Mouse (Mus musculus) lung, postnatal 4 days (tissue): ENCODE results near the gene Sfta2.

Experiments
- DNase-seq, 2 experiments: peaks; one replicate each; pipeline ENCODE4 v3.0.0; 2021

The Sfta2 gene

DNA sequence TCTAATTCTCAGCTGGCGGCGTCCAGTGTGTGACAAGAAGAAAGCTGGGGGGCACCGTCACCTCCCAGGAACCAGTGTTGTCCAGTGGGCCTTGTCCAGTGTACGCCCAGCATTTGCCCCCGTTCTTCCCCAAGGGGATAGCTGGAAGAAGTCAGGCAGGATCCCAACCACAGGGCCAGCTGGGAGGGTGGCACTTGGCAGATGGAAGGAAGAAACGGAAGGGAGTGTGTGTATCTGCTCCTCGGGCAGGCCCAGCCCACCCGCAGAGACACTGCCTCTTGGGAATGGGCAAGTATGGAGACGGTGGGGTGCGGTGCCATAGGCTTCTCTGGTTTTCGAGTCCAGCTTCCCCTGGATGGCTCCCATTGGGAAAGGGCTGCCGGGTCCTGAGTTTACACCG, 80.6 kb downstream of the Sfta2 start:
- DNase-seq: no peak

DNA sequence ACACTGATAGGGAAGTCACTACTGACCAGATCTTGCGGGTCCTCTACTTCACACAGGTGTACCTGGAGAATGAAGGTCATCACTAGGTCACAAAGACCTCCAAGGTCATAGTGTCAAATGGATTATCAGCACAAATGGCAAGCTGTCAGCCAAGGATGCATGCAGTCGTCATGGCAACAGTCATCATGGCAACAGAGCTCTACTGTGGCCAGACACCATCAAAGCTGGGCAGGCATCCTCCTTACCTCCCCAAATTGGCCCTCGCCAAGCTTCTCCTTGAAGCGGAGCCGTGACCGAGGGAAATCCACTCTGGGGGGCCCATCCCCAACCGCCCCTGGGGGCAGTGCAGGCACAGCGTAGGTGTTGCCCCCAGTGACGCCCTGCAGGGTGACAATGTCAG, 83.7 kb downstream of the Sfta2 start:
- no peak for DNase-seq

DNA sequence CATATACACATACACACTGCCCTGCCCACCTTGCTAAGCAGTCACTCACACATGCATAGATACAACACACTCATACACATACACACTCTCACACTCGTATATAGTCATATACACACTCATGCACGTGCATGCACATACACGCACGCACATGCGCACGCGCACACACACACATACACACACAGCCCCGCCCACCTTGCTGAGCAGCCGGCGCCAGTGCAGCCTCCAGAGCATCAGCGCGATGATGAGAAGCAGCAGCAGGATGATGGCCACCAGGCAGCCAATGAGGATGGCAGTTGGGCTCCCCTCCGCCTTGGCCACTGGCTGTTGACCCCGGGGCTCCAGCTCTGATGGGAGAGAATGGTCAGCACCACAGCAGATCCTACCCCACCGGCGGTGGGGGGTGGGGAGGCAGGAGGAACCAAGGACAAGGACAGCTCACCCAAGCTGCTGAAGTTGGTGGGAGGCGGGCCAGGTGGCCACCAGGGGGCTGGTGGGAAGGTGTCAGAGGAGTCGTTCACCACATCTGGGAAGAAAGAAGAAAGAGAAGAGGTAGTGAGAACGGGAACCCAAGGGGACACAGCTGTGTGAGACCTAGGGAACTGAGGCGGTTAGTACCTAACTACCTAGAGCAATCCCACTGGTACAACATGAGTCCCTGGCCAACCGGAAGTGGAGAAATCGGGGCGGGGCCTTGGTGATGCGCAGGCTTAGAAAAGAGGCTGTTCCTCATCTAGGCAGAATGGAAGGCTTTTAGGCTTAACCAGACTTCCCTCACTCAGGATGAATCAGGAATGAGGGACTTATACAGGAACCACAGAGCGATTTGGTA, 87.2 kb downstream of the Sfta2 start:
- no peak for DNase-seq

DNA sequence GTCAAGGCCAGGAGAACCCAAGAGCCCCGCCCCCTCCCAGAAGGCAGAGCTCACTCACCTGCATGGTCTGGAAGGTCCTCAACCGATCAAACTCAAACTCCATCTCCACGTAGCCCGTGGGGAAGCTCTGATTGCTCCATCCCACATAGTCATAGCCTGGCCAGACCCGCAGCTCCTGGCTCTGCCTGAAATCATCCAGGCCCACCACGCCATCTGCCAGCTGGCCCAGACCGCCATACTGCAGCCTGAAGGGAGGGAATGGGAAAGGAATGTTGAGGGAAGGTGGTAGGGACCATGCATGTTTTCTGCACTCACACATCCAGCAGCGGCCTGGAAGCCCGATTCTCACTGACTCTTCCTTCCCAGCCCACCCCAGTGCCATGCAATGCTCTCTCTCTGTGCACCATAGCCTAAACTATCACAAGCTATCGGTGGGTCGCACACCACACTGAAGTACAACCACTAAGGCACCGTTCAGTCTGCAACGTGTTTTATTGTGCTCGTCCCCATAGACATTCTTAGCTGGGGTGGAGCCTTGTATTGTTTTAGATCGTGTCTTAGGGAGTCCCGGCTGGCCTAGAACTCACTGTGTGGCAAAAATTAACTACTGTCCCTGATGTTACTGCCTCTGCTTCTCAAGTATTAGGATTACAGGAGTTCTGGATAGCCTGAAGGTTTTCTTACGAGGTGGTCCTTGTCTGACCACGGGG, 88.7 kb downstream of the Sfta2 start:
- DNase-seq: no peak

DNA sequence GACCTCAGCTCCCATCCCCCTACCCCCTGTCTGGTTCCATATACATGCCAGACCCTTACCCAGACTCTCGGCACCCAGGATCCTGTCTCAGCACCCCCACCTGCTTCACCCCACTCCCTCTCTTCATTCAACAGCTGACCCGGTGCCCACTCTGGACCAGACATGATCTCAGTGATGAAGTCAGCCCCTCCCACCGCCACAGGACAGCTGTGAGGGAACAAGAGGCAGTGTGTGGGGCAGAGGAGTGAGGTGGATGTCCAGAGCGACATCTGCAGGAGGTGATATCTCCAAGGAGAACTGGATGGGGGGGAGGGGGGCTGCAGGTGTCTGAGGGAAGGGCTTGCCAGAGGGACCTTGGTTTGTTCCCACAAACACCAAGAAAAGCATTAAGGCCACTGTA, 90.5 kb downstream of the Sfta2 start:
- no peak for DNase-seq

DNA sequence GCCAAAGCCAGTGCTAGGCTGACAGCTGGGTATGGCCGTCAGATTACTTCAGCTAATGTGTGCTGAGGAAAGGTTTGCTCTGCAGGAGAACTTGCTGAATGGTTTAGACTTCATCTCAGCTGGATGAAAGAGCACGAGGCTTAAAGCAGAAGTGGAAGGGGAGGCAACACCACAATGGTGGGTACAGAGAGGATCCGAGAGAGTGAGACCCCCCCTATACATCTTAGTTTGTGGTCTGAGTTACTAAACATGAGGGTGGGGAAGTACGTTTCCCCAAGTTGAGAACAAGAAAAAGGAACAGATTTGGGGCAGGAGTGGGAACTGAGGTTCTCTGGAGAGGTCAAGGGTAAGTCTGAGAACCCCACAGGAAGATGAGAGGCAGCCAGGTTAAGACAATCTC, 91.0 kb downstream of the Sfta2 start:
- DNase-seq: no peak

- DNase-seq: no peak
These were observed 92.6 kb downstream of the Sfta2 start for GRCm38 (mm10) chr17:35693906-35694305.

DNA sequence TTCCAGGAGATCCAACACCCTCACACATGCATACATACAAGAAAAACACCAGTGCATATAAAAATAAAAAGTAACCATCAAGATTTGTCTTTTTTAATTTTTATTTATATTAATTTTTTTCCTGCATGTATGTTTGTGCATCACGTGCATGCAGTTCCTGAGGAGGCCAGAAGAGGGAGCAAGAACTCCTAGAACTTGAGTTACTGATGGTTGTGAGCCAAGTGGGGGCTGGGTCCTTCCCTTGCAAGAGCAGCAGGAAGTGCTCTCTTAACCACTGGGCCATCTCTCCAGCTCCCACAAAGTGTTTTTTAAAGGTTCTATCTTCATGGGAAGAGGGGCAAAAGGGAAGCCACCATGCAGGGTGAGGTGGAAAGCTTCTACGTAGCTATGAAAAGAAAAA, 93.9 kb downstream of the Sfta2 start:
- peak in 1 of 2 experiments; percentile 60 for DNase-seq

- no peak for DNase-seq
These were observed 95.3 kb downstream of the Sfta2 start for GRCm38 (mm10) chr17:35696691-35697090.

- DNase-seq: no peak
These were observed 96.0 kb downstream of the Sfta2 start for GRCm38 (mm10) chr17:35697429-35697758.

GRCm38 (mm10) chr17:35697759-35698500, 96.6 kb downstream of the Sfta2 start:
- peak in 1 of 2 experiments; percentile 22 for DNase-seq

DNA sequence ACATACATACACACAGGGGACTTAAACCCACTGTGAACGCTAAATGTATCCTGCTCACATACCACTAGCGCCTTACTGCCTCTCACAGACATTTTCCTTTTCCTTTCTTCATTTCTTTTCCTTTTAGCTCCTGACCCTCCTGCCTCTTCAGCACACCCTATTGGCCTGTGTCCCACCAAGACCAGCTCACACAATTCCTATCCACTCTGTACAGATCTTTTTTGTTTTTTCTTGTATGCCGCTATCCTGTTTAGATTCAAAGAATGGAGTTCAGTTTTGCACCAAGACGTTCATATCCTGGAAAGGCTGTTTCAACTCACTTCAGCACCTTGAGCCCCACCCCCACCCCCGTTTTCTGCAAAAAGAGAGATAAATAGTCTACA, 97.1 kb downstream of the Sfta2 start:
- DNase-seq: no peak

- DNase-seq: peak; percentile 76 to 89
These were observed 98.6 kb downstream of the Sfta2 start for GRCm38 (mm10) chr17:35699919-35700318.
